Mouse (Mus musculus) C2C12 (cell line): Measurements from ENCODE around the gene Myo5a.

ENCODE experiments used
- CTCF ChIP-seq: IDR thresholded peaks from one replicate; pipeline ENCODE4 v1.5.1; 2011; ENCODE audit not compliant: control insufficient read depth, insufficient read depth, insufficient read length
- MAX ChIP-seq: IDR thresholded peaks from one replicate; pipeline ENCODE4 v1.6.1; 2011; ENCODE audit warnings: mild to moderate bottlenecking, control low read depth
- MYOD1 ChIP-seq: IDR thresholded peaks from one replicate; pipeline ENCODE4 v1.6.1; 2011; ENCODE audit warnings: low read depth; ENCODE audit not compliant: control insufficient read depth, insufficient read length
- USF1 ChIP-seq: IDR thresholded peaks from one replicate; pipeline ENCODE4 v1.6.1; 2011; ENCODE audit warnings: low read depth, mild to moderate bottlenecking, control low read depth, moderate library complexity

- TF ChIP-seq USF1 (no peak), CTCF (no peak), MAX (no peak), MYOD1 (no peak)
Observed at GRCm38 (mm10) chr9:75231841-75232746, 161.3 kb downstream of the Myo5a start, which contains the start of gene Myo5c.
